Mouse (Mus musculus): ENCODE measurements around the gene Tshz2.

GRCm38 (mm10) chr2:169614683-169615082 lies 18.1 kb upstream of the Tshz2 start:
- no peak for TF ChIP-seq EP300 (IDR thresholded peaks at IDR 0.05; ENCODE audit: low read depth)
- no peak for TF ChIP-seq CTCF (IDR thresholded peaks at IDR 0.05; ENCODE audit: low read depth)

Data from liver, embryonic 14.5 days (tissue).